Mouse (Mus musculus): ENCODE results near the gene Fam185a. TPM values are rescaled to one million over a fixed set of nuclear protein-coding genes. Genes with fewer than 3 reads are reported as not detected.

Fam185a gene
- polyA plus RNA-seq, 1 experiment from 2014 or later = 3.5 TPM

GRCm38 (mm10) chr5:21388855-21389254, 35.9 kb upstream of the Fam185a start:
- H3K27ac ChIP-seq (replicated peaks) = no peak overlapping the region
- no peak for DNase-seq (ENCODE audit: low spot score)
- H3K4me2 ChIP-seq (replicated peaks; ENCODE audit: low read depth) = no peak overlapping the region
- no peak overlapping the region for H3K9ac ChIP-seq (ENCODE audit: low read length)
- no peak overlapping the region for H3K4me3 ChIP-seq (ENCODE audit: low read depth, low read length)
- TF ChIP-seq CTCF (IDR thresholded peaks at IDR 0.05; ENCODE audit: low read depth) (no peak), EP300 (optimal IDR thresholded peaks at IDR 0.05) (no peak)
- no peaks in the 10 kb centered on the region for H3K27me3 ChIP-seq (ENCODE audit: control insufficient read depth, insufficient read depth, low read length)
- 84% methylated on average over 4 of the region's 4 CpGs for WGBS
- ATAC-seq (ENCODE audit: low FRiP score, low TSS enrichment) = no peak
- no peaks in the 10 kb centered on the region for H3K9me3 ChIP-seq (ENCODE audit: control insufficient read depth, low read length)
- no peaks in the 10 kb centered on the region for H3K36me3 ChIP-seq (ENCODE audit: control insufficient read depth, insufficient read depth, low read length)
- peaks cover under 1% of the 10 kb centered on the region; the same call in 1 of the 2 replicates for H3K4me1 ChIP-seq (replicated peaks; ENCODE audit: control insufficient read depth, insufficient read depth)

DNA sequence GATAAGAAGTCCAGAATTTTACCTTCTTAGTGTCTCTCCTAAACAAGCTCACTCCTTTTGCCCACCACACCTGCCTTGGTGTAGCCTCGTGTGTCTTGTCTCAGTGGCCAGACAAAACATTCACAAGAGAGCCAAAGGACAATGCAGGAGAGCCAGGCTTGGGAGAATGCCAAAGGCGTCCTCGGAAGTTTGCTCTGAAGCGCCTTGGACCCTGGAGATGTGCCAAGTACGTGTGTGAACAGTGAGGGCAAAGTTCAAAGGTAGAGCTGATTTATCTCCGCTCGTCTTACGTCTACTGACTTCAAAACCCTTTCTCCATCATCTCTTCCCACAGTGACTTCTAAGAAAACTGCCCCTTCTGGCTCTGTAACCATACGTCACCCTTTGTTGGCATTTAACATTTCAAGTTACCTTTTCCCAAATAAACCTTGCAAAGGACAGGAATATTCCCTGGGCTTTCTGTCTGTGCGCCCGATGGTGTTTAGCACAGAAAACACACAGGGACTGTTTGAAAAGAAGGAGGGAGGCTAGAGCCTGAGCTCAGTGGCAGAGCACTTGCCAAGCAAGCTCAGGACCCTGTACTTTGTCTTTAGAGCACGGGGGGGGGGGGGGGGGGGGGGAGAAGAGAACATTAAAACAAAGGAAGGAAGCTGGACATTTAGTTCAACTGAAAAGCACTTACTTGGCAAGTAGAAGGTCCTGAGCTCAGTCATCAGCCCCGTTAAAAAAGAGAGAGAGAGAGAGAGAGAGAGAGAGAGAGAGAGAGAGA, 33.0 kb upstream of the Fam185a start:
- H3K4me2 ChIP-seq (replicated peaks; ENCODE audit: low read depth) = no peak overlapping the region
- no peak overlapping the region for H3K4me3 ChIP-seq (ENCODE audit: low read depth, low read length)
- H3K27me3 ChIP-seq (ENCODE audit: control insufficient read depth, insufficient read depth, low read length) = no peaks in the 10 kb centered on the region
- 19% methylated on average over 12 of the region's 13 CpGs for WGBS
- peak; percentile 22 for DNase-seq (ENCODE audit: low spot score)
- no peaks in the 10 kb centered on the region; the same call in 1 of the 2 replicates for H3K4me1 ChIP-seq (replicated peaks; ENCODE audit: control insufficient read depth, insufficient read depth)
- no peak overlapping the region for H3K9ac ChIP-seq (ENCODE audit: low read length)
- no peak for TF ChIP-seq CTCF (IDR thresholded peaks at IDR 0.05; ENCODE audit: low read depth)
- no peak for TF ChIP-seq EP300 (optimal IDR thresholded peaks at IDR 0.05)
- no peak for ATAC-seq (ENCODE audit: low FRiP score, low TSS enrichment)
- H3K9me3 ChIP-seq (ENCODE audit: control insufficient read depth, low read length) = no peaks in the 10 kb centered on the region
- no peaks in the 10 kb centered on the region for H3K36me3 ChIP-seq (ENCODE audit: control insufficient read depth, insufficient read depth, low read length)
- H3K27ac ChIP-seq (replicated peaks) = 0 out of 2 replicates have a peak overlapping the region, but pooled peaks have one; percentile 20

DNA sequence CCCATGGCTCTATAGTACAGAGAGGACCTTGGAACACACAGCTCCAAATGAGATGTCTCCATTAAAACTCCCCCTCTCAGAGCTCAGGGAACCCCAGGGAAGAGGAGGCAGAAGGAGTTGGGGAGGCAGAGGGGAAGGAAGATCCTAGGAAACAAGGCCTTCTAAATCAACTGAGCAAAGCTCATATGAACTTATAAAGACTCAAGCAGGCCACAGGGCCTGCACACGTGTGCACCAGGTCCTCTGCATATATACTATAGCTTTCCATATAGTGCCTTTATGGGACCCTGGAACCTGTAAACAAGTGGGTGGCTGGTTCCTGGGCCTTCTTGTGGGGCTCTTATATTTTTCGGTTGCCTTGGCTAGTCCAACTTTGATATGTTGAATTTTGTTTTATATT, 30.2 kb upstream of the Fam185a start:
- Histone ChIP-seq H3K4me1 (replicated peaks; ENCODE audit: control insufficient read depth, insufficient read depth) (no peaks in the 10 kb centered on the region; the same call in 1 of the 2 replicates), H3K4me3 (ENCODE audit: low read depth, low read length) (no peak overlapping the region), H3K27ac (replicated peaks) (no peak overlapping the region), H3K36me3 (ENCODE audit: control insufficient read depth, insufficient read depth, low read length) (no peaks in the 10 kb centered on the region), H3K4me2 (replicated peaks; ENCODE audit: low read depth) (no peak overlapping the region), H3K9ac (ENCODE audit: low read length) (no peak overlapping the region), H3K27me3 (ENCODE audit: control insufficient read depth, insufficient read depth, low read length) (no peaks in the 10 kb centered on the region), H3K9me3 (ENCODE audit: control insufficient read depth, low read length) (no peaks in the 10 kb centered on the region)
- WGBS = 83% methylated on average over 2 of the region's 2 CpGs
- ATAC-seq (ENCODE audit: low FRiP score, low TSS enrichment) (no peak), DNase-seq (ENCODE audit: low spot score) (no peak)
- TF ChIP-seq EP300 (optimal IDR thresholded peaks at IDR 0.05) (no peak), CTCF (IDR thresholded peaks at IDR 0.05; ENCODE audit: low read depth) (no peak)

GRCm38 (mm10) chr5:21395205-21395840, 29.4 kb upstream of the Fam185a start:
- no peak for ATAC-seq (ENCODE audit: low FRiP score, low TSS enrichment)
- Histone ChIP-seq H3K27ac (replicated peaks) (no peak overlapping the region), H3K4me2 (replicated peaks; ENCODE audit: low read depth) (no peak overlapping the region), H3K4me3 (ENCODE audit: low read depth, low read length) (no peak overlapping the region), H3K9ac (ENCODE audit: low read length) (no peak overlapping the region), H3K27me3 (ENCODE audit: control insufficient read depth, insufficient read depth, low read length) (no peaks in the 10 kb centered on the region), H3K36me3 (ENCODE audit: control insufficient read depth, insufficient read depth, low read length) (no peaks in the 10 kb centered on the region), H3K9me3 (ENCODE audit: control insufficient read depth, low read length) (no peaks in the 10 kb centered on the region), H3K4me1 (replicated peaks; ENCODE audit: control insufficient read depth, insufficient read depth) (no peaks in the 10 kb centered on the region; the same call in 1 of the 2 replicates)
- no peak for TF ChIP-seq EP300 (optimal IDR thresholded peaks at IDR 0.05)
- TF ChIP-seq CTCF (IDR thresholded peaks at IDR 0.05; ENCODE audit: low read depth) = no peak
- no peak for DNase-seq (ENCODE audit: low spot score)
- 29% methylated on average over 7 of the region's 7 CpGs for WGBS

DNA sequence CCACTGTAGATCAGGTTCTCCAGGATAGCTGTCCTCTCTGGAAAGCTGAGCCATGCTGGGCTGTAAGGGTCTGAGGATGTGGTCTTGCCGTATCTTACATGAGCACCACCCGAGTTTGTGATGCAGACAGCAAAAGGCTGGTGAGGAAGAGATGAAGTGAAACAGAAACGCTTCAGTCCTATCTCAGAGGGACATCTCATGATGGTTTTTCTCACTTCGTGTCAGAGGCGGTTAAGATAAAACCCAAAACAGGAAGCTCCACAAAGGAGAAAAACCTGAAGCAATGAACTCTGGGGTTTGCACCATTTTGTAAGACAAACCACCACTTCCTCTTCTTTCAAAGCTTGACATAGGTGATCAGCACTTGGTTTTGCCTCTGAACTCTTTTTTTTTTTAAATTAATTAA, 13.5 kb upstream of the Fam185a start:
- no peak overlapping the region for H3K9ac ChIP-seq (ENCODE audit: low read length)
- no peaks in the 10 kb centered on the region for H3K9me3 ChIP-seq (ENCODE audit: control insufficient read depth, low read length)
- ATAC-seq (ENCODE audit: low FRiP score, low TSS enrichment) (no peak), DNase-seq (ENCODE audit: low spot score) (no peak)
- no peak overlapping the region for H3K4me2 ChIP-seq (replicated peaks; ENCODE audit: low read depth)
- no peak overlapping the region for H3K27ac ChIP-seq (replicated peaks)
- TF ChIP-seq CTCF (IDR thresholded peaks at IDR 0.05; ENCODE audit: low read depth) = no peak
- TF ChIP-seq EP300 (optimal IDR thresholded peaks at IDR 0.05) = no peak
- 74% methylated on average over 5 of the region's 5 CpGs for WGBS
- no peaks in the 10 kb centered on the region for H3K4me1 ChIP-seq (replicated peaks; ENCODE audit: control insufficient read depth, insufficient read depth)
- no peaks in the 10 kb centered on the region for H3K27me3 ChIP-seq (ENCODE audit: control insufficient read depth, insufficient read depth, low read length)
- H3K4me3 ChIP-seq (ENCODE audit: low read depth, low read length) = no peak overlapping the region
- no peaks in the 10 kb centered on the region for H3K36me3 ChIP-seq (ENCODE audit: control insufficient read depth, insufficient read depth, low read length)

- Histone ChIP-seq H3K4me3 (ENCODE audit: low read depth, low read length) (no peak overlapping the region), H3K36me3 (ENCODE audit: control insufficient read depth, insufficient read depth, low read length) (no peaks in the 10 kb centered on the region), H3K27ac (replicated peaks) (no peak overlapping the region), H3K4me2 (replicated peaks; ENCODE audit: low read depth) (no peak overlapping the region), H3K9me3 (ENCODE audit: control insufficient read depth, low read length) (no peaks in the 10 kb centered on the region), H3K9ac (ENCODE audit: low read length) (no peak overlapping the region), H3K4me1 (replicated peaks; ENCODE audit: control insufficient read depth, insufficient read depth) (no peaks in the 10 kb centered on the region), H3K27me3 (ENCODE audit: control insufficient read depth, insufficient read depth, low read length) (no peaks in the 10 kb centered on the region)
- DNase-seq (ENCODE audit: low spot score) (no peak), ATAC-seq (ENCODE audit: low FRiP score, low TSS enrichment) (no peak)
- WGBS = 66% methylated on average over 5 of the region's 5 CpGs
- TF ChIP-seq EP300 (optimal IDR thresholded peaks at IDR 0.05) (no peak), CTCF (IDR thresholded peaks at IDR 0.05; ENCODE audit: low read depth) (no peak)
Measured at GRCm38 (mm10) chr5:21412056-21412455, 12.7 kb upstream of the Fam185a start.

Measured in stomach, postnatal 0 days (tissue).